Mouse (Mus musculus): ENCODE measurements at regions not wholly inside any gene's neighbourhood (a gene's known extent, or its start where the extent isn't known, plus 50 kb on each side); places are given as distances from the start of the nearest gene placed in this dataset.

GRCm38 (mm10) chr8:92132526-92132925 is 224.9 kb upstream of the Irx5 start:
- TF ChIP-seq EP300 (IDR thresholded peaks at IDR 0.05; ENCODE audit: low read depth) (no peak), CTCF (IDR thresholded peaks at IDR 0.05; ENCODE audit: low read depth) (no peak)
